Mouse (Mus musculus): ENCODE data around the gene Fut4. TPM values are rescaled to one million over a fixed set of nuclear protein-coding genes. Genes with fewer than 3 reads are reported as not detected.
A peak's percentile ranks its signal among the peaks of the same experiment; 100 is the strongest.

Fut4 gene
- polyA plus RNA-seq, 1 experiment from 2014 or later: 0.72 TPM

DNA sequence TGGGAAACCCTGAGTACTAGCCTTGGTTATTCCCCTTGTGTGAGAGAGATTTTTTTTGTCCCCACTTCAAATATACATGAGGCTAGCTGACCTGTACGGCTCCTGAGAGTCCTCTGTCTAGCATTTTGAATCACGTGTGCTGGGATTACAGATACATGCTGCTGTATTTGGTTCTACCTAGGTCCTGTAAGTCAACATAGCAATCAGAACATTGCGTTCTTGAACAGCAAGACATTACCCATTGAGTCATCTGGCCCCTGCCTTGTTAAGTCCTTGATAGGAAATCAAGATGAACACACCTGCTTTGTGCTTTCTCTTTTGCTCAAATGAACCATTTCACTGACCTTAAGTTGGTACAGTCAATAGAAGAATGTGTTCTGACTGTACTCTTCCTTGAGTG is 2.3 kb upstream of the Fut4 start:
- H3K27me3 ChIP-seq (replicated peaks): peaks cover 25% of the 10 kb centered on the region
- no peak for ATAC-seq
- H3K9ac ChIP-seq: no peak overlapping the region
- no peak overlapping the region for H3K4me3 ChIP-seq
- H3K4me1 ChIP-seq: 0 out of 2 replicates have a peak, but pooled peaks cover 4% of the 10 kb centered on the region
- no peaks in the 10 kb centered on the region for H3K36me3 ChIP-seq
- no peak overlapping the region for H3K4me2 ChIP-seq
- WGBS (ENCODE audit: insufficient replicate concordance): 65% methylated on average over 3 of the region's 3 CpGs
- H3K9me3 ChIP-seq (replicated peaks): no peaks in the 10 kb centered on the region
- no peak overlapping the region for H3K27ac ChIP-seq

DNA sequence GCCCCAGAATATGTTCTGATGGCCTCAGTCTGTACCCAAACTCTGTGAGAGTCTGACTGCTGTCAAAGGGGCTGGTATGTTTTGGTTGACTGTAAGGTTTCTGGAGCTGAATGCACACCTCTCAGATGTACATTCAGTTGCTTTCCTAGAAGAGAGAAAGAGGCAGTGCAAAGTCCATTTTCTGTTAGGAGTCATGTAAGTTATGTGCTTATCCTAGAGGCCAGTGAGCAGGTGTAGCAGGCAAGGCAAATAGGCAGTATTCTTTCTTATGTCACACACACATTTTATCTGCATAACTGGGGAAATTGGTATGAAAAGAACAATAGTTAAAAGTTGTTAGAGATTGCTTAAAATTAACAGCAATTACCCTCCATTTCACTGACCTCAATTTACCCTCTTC is 1.8 kb upstream of the Fut4 start:
- no peak for ATAC-seq
- H3K27ac ChIP-seq: no peak overlapping the region
- H3K9ac ChIP-seq: no peak overlapping the region
- H3K4me3 ChIP-seq: no peak overlapping the region
- no peaks in the 10 kb centered on the region for H3K9me3 ChIP-seq (replicated peaks)
- 0 out of 2 replicates have a peak, but pooled peaks cover 4% of the 10 kb centered on the region for H3K4me1 ChIP-seq
- H3K36me3 ChIP-seq: no peaks in the 10 kb centered on the region
- H3K27me3 ChIP-seq (replicated peaks): peaks cover 25% of the 10 kb centered on the region
- H3K4me2 ChIP-seq: no peak overlapping the region

DNA sequence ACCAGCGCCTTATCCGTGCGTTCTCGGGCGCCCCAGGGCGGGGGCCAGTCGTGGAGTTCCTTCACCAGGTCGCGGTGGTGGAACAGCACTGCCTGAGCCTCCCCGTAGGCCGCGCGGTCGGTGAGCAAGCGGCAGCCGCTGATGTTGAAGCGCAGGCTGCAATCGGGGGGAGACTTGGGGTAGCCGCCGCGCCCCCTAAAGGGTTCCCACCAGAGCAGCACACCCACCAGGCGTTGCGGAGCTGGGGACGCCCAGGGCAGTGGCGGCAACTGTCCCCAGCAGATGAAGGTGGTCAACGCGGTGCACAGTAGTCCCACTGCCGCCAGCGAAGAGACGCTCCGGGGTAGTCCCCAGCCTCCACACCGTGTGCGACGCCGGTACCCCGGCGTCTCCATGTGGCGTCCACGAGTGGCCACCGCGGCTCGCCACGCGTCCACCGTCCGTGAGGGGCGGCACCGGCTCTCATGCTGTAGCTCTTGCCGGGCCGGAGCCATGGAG is 641 bp downstream of the Fut4 start:
- Histone ChIP-seq H3K4me1 (0 out of 2 replicates have a peak, but pooled peaks cover 4% of the 10 kb centered on the region), H3K4me3 (peak overlapping the region; percentile 54), H3K9ac (peak overlapping the region; percentile 58), H3K9me3 (replicated peaks) (no peaks in the 10 kb centered on the region), H3K27ac (no peak overlapping the region), H3K4me2 (peak overlapping the region; percentile 82), H3K36me3 (no peaks in the 10 kb centered on the region), H3K27me3 (replicated peaks) (peaks cover 25% of the 10 kb centered on the region)
- peak; percentile 64 for ATAC-seq
- WGBS (ENCODE audit: insufficient replicate concordance): under 1% methylated on average over 48 of the region's 50 CpGs

DNA sequence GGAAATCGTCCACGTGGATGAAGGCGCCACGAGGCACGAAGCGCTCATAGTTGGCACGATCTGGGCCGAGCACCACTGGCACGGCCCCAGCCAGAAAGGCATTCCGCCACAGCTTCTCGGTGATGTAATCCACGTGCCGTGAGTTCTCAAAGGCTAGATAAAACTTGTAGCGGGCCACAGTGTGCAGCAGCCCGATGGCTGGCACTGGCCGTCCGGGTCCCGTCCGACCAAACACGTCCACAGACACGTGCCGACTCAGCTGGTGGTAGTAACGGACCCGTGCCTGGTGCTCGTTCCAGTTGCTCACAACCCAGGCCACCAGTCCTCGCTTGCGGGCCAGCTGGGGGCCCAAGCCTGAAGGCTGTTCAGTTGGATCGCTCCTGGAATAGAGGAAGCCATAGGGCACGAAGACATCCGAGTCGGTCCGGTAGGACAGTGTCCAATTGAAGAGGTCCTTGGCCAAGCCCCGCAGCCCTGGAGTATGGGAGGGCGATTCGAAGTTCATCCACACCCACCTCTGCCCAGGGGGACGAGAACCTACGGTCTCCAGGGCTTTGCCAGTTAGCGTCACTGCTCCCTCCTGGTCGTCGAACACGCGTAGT is 1.2 kb downstream of the Fut4 start:
- Histone ChIP-seq H3K4me1 (0 out of 2 replicates have a peak, but pooled peaks cover 4% of the 10 kb centered on the region), H3K36me3 (no peaks in the 10 kb centered on the region), H3K4me2 (peak overlapping the region; percentile 82), H3K27ac (no peak overlapping the region), H3K27me3 (replicated peaks) (peaks cover 25% of the 10 kb centered on the region), H3K9ac (0 out of 2 replicates have a peak overlapping the region, but pooled peaks have one; percentile 58), H3K4me3 (peak overlapping the region; percentile 54), H3K9me3 (replicated peaks) (no peaks in the 10 kb centered on the region)
- 52% methylated on average over 42 of the region's 42 CpGs for WGBS (ENCODE audit: insufficient replicate concordance)
- no peak; the same call in 1 of the 2 replicates for ATAC-seq

DNA sequence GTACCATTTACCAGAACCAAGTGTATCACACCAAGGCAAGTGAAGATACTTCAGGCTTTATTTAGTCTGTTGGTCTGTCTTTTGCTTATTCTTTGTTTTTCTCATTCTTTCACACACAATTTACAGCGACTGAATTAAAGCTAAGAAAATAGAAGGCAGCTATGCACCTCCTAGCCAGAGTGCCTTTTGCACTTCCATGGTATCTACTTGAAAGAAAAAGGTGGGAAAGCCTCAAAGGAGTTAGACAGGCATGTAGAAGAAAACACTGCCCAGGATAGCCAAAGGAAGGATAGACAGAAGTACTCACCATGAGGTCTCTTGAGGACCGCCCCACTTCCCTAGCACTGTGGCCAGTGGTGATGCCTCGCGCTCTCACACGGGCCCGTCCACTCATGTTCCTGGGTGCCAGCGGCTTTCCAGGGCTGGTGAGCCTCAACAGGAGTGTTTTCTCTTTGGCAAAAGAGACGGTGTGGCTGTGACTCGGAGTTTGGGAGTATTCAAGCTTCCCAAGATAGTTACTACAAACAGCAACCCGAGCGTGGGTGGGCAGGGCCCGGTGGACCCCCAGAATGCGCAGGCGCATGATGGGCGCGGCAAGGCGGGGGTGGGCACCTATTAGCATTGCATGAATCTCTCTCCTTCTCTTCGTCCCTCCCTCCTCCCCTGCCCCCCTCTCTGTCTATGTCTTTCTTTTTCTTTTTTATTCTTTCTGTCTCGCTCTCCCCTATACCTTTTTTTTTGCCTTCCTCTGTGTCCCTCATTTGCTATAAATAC is 11.9 kb downstream of the Fut4 start, which contains the start of gene Piwil4:
Gene Piwil4, minus strand, starts transcription at position 583 of the 774 bp plus-strand sequence.
- H3K4me3 ChIP-seq: no peak within 1 kb of the TSS
- no peaks in the 10 kb centered on the region for H3K4me1 ChIP-seq
- WGBS (ENCODE audit: insufficient replicate concordance): 73% methylated on average over 19 of the region's 19 CpGs
- ATAC-seq: no peak
- H3K4me2 ChIP-seq: no peak within 1 kb of the TSS
- no peaks in the 10 kb centered on the region for H3K9me3 ChIP-seq (replicated peaks)
- no peaks in the 10 kb centered on the region for H3K36me3 ChIP-seq
- no peak within 1 kb of the TSS for H3K27ac ChIP-seq
- 0 out of 2 replicates have a peak, but pooled peaks cover 5% of the 10 kb centered on the region for H3K27me3 ChIP-seq (replicated peaks)
- H3K9ac ChIP-seq: no peak within 1 kb of the TSS

DNA sequence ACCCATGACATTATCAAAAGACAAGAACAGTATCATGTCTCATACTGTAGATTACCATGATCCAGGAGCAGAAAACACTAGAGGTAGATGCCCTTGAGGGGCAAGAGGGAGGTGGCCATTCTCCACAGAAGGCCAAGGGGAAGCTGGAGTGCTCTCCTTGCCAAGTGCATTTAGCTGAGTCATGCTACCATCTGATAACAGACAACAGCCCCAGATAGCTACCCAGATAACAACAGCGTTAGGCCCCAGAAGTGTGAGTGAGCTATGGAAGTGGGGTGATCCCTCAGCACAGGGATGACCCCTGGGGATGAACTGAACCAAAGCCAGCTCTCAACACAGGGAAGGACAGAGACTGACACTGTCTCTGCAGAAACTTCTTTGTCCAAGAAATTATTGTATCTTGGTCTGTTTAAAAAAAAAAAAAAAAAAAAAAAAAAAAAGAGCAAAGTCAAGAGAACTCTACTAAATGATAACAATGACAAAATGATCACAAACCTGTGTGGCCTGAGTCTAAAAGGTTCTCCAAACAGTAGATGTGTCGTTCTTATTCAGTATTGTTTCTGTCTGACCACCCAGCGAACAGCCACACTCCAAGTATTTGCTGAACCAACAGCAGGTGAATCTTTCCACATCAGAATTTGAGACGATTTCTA is 12.6 kb downstream of the Fut4 start:
- H3K9ac ChIP-seq: no peak overlapping the region
- H3K4me1 ChIP-seq: no peaks in the 10 kb centered on the region
- H3K4me2 ChIP-seq: no peak overlapping the region
- H3K4me3 ChIP-seq: no peak overlapping the region
- ATAC-seq: no peak
- H3K9me3 ChIP-seq (replicated peaks): no peaks in the 10 kb centered on the region
- 0 out of 2 replicates have a peak, but pooled peaks cover 5% of the 10 kb centered on the region for H3K27me3 ChIP-seq (replicated peaks)
- H3K27ac ChIP-seq: no peak overlapping the region
- H3K36me3 ChIP-seq: no peaks in the 10 kb centered on the region
- WGBS (ENCODE audit: insufficient replicate concordance): 52% methylated on average over 4 of the region's 4 CpGs

DNA sequence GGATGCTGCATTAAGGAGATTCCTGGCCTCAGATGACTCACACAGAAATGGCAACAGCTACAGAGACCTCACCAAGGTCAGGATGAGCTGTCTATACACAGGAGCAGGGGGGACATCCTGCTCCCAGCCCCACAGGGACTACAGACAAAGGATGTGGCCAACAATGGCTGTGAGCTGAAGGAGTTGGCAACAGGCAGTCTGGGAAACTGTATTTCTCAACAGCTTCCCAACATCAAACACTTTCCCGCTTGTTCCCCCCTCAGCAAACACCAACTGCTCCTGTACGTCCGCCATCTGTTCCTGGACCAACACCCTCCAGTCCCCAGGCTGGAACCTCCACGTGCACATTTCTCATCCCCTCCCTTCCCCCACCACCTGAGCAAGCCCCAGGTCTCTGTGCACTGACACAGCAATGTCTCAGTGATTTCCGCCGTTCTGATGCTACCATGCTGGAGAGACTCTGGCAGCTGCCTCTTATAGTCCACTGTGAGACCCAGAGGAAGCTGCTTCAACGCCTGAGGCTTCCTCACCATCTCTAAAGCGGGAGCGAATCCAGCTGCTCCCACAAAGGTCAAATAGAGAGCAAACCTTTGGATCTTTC is 21.2 kb downstream of the Fut4 start:
- no peak for ATAC-seq
- peaks cover 6% of the 10 kb centered on the region; the same call in 1 of the 2 replicates for H3K4me1 ChIP-seq
- no peaks in the 10 kb centered on the region for H3K9me3 ChIP-seq (replicated peaks)
- H3K27me3 ChIP-seq (replicated peaks): 0 out of 2 replicates have a peak, but pooled peaks cover 5% of the 10 kb centered on the region
- H3K4me2 ChIP-seq: no peak overlapping the region
- no peak overlapping the region for H3K4me3 ChIP-seq
- no peaks in the 10 kb centered on the region for H3K36me3 ChIP-seq
- 43% methylated on average over 9 of the region's 9 CpGs for WGBS (ENCODE audit: insufficient replicate concordance)
- H3K27ac ChIP-seq: no peak overlapping the region
- H3K9ac ChIP-seq: no peak overlapping the region

DNA sequence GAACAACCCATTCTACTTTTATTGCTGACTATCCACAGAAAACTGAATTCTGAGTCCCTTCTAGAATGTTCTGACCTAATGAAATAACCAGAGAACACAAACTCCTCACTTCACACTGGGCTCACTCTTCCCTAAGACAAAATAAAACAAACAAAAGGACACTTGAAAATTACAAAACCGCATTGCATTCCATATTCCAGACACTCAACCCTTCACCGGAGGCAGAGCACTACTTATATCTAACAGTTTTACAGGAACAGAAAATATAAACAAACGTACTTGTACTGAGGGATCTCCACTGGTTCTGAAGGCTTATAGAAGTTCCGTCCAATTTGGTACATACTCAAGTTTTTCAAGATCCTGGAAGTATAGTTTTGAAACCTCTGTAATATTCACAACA is 23.8 kb downstream of the Fut4 start:
- Histone ChIP-seq H3K4me3 (no peak overlapping the region), H3K36me3 (no peaks in the 10 kb centered on the region), H3K4me2 (no peak overlapping the region), H3K9ac (no peak overlapping the region), H3K27ac (no peak overlapping the region), H3K4me1 (peaks cover 6% of the 10 kb centered on the region; the same call in 1 of the 2 replicates), H3K9me3 (replicated peaks) (no peaks in the 10 kb centered on the region), H3K27me3 (replicated peaks) (0 out of 2 replicates have a peak, but pooled peaks cover 5% of the 10 kb centered on the region)
- 67% methylated on average over 4 of the region's 4 CpGs for WGBS (ENCODE audit: insufficient replicate concordance)
- ATAC-seq: no peak

DNA sequence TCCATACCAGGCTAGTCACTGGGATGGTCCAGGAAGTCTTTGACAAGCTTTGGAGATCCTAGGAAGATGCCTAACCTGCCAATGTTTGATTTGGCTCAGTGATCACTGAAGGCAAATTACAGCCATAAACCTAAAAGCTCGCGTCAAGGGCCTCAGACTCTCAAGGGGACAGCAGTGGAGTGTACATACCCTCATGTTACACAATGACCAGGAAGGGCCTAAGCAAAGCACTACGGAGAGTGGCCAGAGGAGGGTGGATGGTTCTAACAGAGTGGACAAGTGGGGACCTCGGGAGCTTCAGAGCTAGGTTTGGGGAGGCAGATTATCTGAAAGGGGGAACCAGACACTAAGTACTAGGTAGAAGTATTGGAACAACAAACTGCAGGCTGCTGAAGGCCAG is 25.6 kb downstream of the Fut4 start:
- peaks cover 6% of the 10 kb centered on the region; the same call in 1 of the 2 replicates for H3K4me1 ChIP-seq
- ATAC-seq: no peak
- H3K27ac ChIP-seq: no peak overlapping the region

DNA sequence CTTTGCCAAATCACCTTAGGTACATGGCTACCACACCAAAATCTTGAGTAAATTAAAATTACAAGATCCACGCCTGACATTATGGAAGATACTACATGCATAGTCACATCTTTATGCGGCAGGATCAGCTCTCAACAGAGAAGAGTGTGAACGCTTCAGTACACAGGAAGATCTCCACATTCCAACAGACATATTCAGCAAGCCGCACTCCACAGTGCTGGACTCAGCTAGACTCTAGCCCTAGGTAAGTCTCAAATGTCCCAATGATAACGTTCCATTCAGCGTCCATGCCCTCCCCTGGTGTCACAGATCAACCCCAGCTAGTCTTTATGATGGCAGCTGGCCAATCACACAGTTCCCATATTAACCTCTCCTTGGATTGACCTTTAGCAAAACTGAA is 26.2 kb downstream of the Fut4 start:
- Histone ChIP-seq H3K36me3 (no peaks in the 10 kb centered on the region), H3K4me3 (no peak overlapping the region), H3K9ac (no peak overlapping the region), H3K4me1 (peaks cover 2% of the 10 kb centered on the region; the same call in 1 of the 2 replicates), H3K27ac (no peak overlapping the region), H3K9me3 (replicated peaks) (no peaks in the 10 kb centered on the region), H3K27me3 (replicated peaks) (0 out of 2 replicates have a peak, but pooled peaks cover 4% of the 10 kb centered on the region), H3K4me2 (no peak overlapping the region)
- ATAC-seq: no peak
- WGBS (ENCODE audit: insufficient replicate concordance): 73% methylated on average over 6 of the region's 6 CpGs

More for the DNA sequence above, 25.6 kb downstream of the Fut4 start:
- Histone ChIP-seq H3K27me3 (replicated peaks) (0 out of 2 replicates have a peak, but pooled peaks cover 7% of the 10 kb centered on the region), H3K9ac (no peak overlapping the region), H3K36me3 (no peaks in the 10 kb centered on the region), H3K9me3 (replicated peaks) (no peaks in the 10 kb centered on the region), H3K4me2 (no peak overlapping the region), H3K4me3 (no peak overlapping the region)
- 72% methylated on average over 4 of the region's 4 CpGs for WGBS (ENCODE audit: insufficient replicate concordance)

DNA sequence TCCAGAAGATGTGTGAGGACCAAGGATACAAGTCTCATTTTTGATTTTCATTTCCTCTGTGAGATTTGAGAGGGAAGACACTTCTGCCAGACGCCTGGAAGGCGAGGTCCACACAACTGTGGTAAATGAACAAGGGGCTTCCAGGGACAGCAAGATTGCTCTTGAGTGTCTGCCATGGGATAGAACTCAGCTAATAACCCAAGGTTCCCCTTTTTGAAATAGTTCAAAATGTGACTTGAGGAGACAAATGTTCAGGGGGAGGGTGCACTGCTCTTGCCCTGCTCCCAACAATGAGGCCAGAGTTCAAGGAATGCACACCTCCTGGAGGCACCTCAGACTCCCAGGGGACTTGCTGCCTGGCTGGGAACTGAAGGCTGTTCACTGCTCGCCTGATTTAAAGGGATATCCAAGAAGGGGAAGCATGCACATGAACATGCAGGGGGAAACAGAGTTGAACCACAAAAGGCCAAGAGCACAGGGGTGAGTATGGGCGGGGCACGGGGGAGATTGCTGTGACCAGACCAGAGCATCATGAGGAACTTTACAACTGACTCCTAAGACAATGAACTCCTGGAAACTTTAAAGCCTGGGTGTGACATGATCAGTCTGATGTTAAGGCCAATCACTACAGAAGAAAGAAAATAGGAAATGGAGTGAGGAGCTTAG is 27.3 kb downstream of the Fut4 start:
- no peak overlapping the region for H3K4me3 ChIP-seq
- no peak overlapping the region for H3K27ac ChIP-seq
- no peak for ATAC-seq
- H3K36me3 ChIP-seq: no peaks in the 10 kb centered on the region
- H3K27me3 ChIP-seq (replicated peaks): 0 out of 2 replicates have a peak, but pooled peaks cover 2% of the 10 kb centered on the region
- H3K4me2 ChIP-seq: no peak overlapping the region
- 32% methylated on average over 5 of the region's 5 CpGs for WGBS (ENCODE audit: insufficient replicate concordance)
- H3K4me1 ChIP-seq: no peaks in the 10 kb centered on the region
- no peak overlapping the region for H3K9ac ChIP-seq
- H3K9me3 ChIP-seq (replicated peaks): no peaks in the 10 kb centered on the region

Data from liver, embryonic 12.5 days (tissue).